Mouse (Mus musculus) cerebellum, postnatal 25 days (tissue): ENCODE data around the gene Gramd4.

ENCODE experiments used
- DNase-seq, 2 experiments: peaks; one replicate each; pipeline ENCODE4 v3.0.0; 2021; ENCODE audit warnings: mixed read lengths in 2 of 2

Gene Gramd4

GRCm38 (mm10) chr15:86167787-86168504 is 110.5 kb downstream of the Gramd4 start:
- peak in 1 of 2 experiments; percentile 35 for DNase-seq

DNA sequence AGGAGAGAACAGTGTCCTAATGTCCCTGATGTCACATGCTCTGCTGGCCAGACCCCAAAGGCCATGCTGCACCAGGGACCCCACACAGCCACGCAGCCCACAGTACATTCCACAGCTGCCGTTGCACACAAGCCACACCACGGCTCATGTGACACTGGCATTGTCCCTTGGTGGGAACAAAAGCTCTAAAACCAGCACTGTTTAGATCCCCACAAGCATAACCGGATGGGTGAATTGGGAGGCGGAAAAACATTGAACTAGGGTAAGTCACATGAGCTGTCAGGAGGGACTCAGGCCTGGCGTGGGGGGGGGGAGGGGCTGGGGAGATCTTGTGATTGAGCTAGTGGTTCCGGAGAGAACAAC is 111.0 kb downstream of the Gramd4 start:
- no peak for DNase-seq

GRCm38 (mm10) chr15:86168941-86169816 is 111.7 kb downstream of the Gramd4 start:
- DNase-seq: no peak

- DNase-seq: no peak
These were observed 112.3 kb downstream of the Gramd4 start for GRCm38 (mm10) chr15:86169817-86170110.

DNA sequence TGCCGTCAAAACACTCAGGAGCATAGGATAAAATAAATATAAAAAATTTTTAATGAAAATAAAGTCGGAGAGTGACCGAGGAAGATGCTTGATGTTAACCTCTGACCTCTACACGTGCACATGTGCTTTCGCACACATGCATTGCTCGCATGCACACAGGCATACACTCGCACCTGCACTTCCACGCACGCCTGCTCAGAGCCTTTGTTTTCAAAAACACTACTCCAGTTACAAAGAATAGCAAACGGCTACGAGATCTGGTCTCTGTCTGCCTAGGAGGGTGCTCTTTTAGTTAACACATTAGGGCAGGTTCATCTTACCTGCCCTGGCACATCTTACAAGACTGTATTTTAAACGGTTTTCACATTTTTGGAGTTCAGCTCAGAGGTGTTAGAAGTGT is 113.8 kb downstream of the Gramd4 start:
- no peak for DNase-seq

DNA sequence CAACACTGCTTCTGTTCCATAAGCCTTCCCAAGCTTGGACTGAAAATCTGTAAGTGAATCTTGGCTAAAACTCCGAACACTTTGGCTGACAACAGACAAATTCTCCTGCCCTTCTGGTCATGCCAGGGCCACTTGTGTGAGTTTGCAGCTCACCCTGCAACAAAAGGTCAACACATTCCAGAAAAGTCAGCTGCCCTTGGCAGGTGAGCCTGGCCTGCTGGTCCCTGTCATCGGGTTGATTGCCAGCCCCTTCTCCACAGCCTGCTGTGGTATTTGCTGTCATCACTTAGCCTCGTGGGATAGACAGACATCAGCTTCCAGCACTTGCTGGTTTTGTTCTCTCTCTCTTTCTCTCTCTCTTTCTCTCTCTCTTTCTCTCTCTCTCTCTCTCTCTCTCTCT is 114.6 kb downstream of the Gramd4 start:
- DNase-seq: no peak

- no peak for DNase-seq
These were observed 115.0 kb downstream of the Gramd4 start for GRCm38 (mm10) chr15:86172526-86172925.

DNA sequence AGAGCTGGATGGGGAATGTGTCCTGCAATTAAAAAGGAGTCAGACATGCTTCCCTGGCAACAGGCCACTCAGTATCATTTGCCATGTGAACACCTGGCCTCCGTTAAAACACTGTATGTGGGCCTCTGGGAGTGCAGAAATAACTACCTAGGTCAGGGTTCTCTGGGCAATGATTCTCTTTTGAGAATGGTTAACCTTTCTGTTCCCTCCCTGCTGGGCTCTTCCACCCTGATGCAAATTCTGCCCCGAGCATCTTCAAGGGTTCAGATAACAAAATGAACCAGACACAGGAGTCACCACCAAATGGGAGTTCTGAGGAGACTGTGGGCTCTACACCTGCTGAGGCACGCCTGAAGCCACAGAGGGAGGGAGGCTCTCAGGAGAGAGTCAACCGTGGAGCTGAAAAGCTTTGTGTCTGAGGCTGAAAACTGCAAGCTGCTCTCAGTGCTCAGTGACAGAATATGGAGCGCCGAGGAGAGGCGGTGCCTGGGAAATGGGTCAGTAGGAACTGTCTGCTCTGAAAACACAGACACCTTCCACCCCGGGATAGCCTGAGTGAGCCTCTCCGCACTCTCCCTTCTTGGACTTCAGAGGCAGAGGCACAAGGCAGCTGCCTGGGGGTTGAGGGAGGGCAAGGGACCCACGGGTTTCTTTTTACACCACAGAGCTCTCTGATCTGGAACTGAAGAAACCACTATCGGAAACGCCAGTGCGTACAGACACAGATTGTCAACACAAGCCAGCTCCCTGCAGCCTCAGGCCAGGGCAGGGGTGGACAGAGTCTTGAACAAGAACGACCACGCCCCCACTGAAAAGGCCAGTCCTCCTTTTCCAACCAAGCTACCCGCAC is 115.9 kb downstream of the Gramd4 start:
- DNase-seq: no peak

DNA sequence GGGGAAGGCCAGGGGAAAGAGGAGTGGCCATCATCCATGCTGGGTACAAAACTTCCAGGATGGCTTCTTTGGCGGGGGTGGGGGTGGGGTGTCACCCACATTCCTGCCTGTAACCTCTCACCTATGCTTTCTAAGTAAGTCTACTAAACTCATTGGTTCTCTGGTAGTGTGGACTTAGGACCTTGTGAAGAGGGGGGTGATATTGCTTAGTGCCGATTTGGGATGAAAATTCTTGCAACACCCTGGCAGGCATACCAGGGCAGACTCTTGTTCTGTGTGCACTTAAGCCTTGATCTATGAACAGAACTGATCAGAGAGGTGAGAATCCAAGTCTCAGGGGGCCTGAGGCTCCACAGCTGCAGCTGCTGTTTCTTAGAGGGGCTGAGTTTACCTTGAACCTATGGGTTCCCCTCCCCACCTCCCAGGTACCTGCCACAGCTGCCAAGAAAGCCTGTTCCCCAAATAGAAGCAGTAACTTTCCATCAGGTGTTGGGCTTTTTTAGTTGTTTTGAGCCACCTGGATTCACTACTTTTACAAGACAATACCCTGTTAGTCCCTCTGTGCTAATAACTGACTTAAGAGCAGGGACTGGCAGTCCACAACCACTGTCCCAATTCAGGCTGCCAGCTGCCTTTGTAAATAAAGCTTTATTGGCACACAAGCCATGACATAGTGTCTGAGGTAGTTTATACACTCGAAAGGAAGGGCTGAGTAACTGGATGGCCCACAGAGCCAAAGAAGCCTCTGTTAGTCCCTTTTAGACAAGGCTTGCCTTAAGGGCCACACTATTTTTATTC is 118.0 kb downstream of the Gramd4 start:
- DNase-seq: no peak

GRCm38 (mm10) chr15:86176166-86176565 is 118.7 kb downstream of the Gramd4 start:
- no peak for DNase-seq

DNA sequence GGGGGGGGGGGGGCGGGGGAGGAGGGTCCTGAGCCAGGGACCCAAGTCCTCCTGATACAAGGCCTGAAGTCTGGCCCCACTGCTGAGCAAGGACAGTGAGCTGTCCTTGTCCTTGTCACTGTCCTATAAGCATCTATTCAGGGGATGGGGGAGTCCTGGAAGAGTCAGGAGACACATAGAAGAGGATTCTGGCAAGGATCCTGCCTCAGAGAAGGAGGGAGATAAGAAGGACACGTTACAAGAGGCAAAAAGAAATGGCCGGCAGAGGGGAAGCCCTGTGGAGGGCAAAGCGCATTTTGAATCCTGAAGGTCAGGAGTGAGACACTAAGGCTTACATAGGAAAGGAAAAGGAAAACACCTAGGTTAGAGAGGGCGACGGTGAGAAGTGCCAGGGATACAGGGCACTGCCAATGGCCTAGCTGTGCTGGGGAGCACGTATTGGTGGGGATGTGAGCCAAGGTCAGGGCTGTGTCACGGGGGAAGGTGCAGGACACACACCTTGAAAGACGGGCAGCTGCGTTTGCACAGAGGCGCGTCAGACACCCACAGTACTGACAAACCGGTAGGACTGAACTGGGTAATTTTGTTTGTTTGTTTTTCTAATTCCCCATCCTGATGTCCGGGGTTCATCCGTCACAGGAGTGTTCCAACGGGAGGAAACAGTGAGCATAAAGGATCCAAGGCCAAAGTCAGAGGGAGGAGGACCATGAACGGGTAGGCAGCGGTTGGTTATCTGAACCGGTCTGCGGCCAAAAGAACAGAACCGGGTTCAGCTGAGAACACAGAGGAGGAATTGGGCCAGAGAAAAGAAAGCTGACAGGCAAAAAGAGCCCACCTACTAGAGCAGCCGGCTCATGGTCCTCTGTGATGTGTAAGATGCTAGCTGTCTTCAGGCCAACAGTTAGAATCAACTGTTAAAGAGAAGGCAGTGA is 119.5 kb downstream of the Gramd4 start:
- DNase-seq: peak; percentile 43 to 54

DNA sequence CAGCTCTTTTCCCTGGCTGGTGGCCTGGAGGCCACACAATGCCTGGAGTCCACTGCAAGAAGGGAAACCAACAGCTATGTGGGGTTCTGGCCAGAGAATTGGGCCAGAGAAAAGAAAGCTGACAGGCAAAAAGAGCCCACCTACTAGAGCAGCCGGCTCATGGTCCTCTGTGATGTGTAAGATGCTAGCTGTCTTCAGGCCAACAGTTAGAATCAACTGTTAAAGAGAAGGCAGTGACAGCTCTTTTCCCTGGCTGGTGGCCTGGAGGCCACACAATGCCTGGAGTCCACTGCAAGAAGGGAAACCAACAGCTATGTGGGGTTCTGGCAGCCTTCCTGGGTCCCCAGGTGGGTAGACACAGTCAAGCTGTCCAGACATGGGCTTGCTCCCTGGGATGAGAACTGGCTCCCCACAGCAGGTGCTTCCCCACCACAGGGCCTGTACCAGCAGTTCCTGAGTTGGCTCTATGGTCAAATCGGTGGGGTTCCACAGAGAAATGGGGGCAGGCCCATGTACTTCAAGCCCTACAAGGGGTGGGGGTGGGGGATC is 120.3 kb downstream of the Gramd4 start:
- DNase-seq: peak; percentile 87 to 89

DNA sequence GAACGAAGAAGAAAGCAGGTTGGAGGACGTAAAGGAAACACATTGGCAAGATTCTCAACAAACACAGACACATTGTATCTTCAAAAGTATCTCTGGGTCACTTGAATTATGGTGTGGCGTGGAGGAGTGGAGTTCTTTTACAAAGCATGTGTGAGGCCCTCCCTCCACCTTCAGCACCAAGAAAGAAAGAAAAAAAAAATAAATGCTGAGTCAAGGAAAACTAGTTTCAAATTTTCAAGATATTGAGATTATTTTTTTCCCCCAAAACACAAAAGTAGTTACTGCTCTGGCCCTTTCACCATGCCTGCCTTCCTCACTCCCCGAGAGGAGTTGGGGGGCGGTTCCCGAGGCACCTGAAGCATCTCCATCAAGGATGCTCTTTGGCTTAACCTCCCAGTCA is 121.1 kb downstream of the Gramd4 start:
- DNase-seq: no peak

- DNase-seq: peak in 1 of 2 experiments; percentile 8
These were observed 122.9 kb downstream of the Gramd4 start for GRCm38 (mm10) chr15:86180427-86180826.

DNA sequence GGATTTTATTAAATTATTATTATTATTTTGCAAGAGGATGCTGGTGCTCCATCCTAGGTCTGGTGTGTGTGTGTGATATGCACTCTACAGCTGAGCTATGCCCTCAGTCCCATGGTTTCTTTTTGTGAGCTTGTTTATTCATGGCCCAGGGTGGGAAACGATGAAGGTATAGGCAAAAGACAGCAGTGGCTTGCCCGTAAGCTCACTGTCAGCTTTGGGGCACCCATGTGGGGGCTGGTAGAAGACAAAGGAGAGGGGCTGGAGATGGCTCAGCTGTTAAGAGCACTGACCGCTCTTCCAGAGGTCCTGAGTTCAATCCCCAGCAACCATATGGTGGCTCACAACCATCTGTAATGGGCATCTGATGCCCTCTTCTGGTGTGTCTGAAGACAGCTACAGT is 123.8 kb downstream of the Gramd4 start:
- peak in 1 of 2 experiments; percentile 18 for DNase-seq

GRCm38 (mm10) chr15:86181941-86182439 is 124.5 kb downstream of the Gramd4 start:
- peak; percentile 54 to 57 for DNase-seq

GRCm38 (mm10) chr15:86182646-86183045 is 125.2 kb downstream of the Gramd4 start:
- peak; percentile 56 for DNase-seq

GRCm38 (mm10) chr15:86183484-86183883 is 126.0 kb downstream of the Gramd4 start:
- peak in 1 of 2 experiments; percentile 41 for DNase-seq

- no peak for DNase-seq
These were observed 126.6 kb downstream of the Gramd4 start for GRCm38 (mm10) chr15:86184071-86184470.

- peak; percentile 70 to 72 for DNase-seq
These were observed 127.6 kb downstream of the Gramd4 start for GRCm38 (mm10) chr15:86184851-86185688.
